Mouse (Mus musculus): ENCODE measurements at regions not wholly inside any gene's neighbourhood (a gene's known extent, or its start where the extent isn't known, plus 50 kb on each side); places are given as distances from the start of the nearest gene placed in this dataset.

- Histone ChIP-seq H3K36me3 (no peaks in the 10 kb centered on the region), H3K4me2 (replicated peaks) (no peak overlapping the region), H3K4me3 (no peak overlapping the region), H3K27me3 (no peaks in the 10 kb centered on the region), H3K9ac (no peak overlapping the region), H3K4me1 (no peaks in the 10 kb centered on the region), H3K27ac (no peak overlapping the region), H3K9me3 (no peaks in the 10 kb centered on the region)
- 72% methylated on average over 5 of the region's 5 CpGs for WGBS
- no peak for ATAC-seq (ENCODE audit: low FRiP score, low read depth)
These were observed 240.3 kb downstream of the Pik3r1 start for GRCm38 (mm10) chr13:101527691-101528090.

- Histone ChIP-seq H3K9me3 (no peaks in the 10 kb centered on the region), H3K4me3 (no peak overlapping the region), H3K27ac (no peak overlapping the region), H3K27me3 (no peaks in the 10 kb centered on the region), H3K4me1 (no peaks in the 10 kb centered on the region), H3K4me2 (replicated peaks) (no peak overlapping the region), H3K36me3 (no peaks in the 10 kb centered on the region), H3K9ac (no peak overlapping the region)
- 82% methylated on average over 3 of the region's 3 CpGs for WGBS
- ATAC-seq (ENCODE audit: low FRiP score, low read depth) = no peak
These were observed 243.2 kb downstream of the Pik3r1 start for GRCm38 (mm10) chr13:101524781-101525180.

GRCm38 (mm10) chr13:101524223-101524622 is 243.8 kb downstream of the Pik3r1 start:
- Histone ChIP-seq H3K27ac (no peak overlapping the region), H3K4me3 (no peak overlapping the region), H3K27me3 (no peaks in the 10 kb centered on the region), H3K4me2 (replicated peaks) (no peak overlapping the region), H3K36me3 (no peaks in the 10 kb centered on the region), H3K9me3 (no peaks in the 10 kb centered on the region), H3K4me1 (no peaks in the 10 kb centered on the region), H3K9ac (no peak overlapping the region)
- no peak for ATAC-seq (ENCODE audit: low FRiP score, low read depth)
- 94% methylated on average over 3 of the region's 3 CpGs for WGBS

GRCm38 (mm10) chr13:101523492-101523891 is 244.5 kb downstream of the Pik3r1 start:
- Histone ChIP-seq H3K27ac (no peak overlapping the region), H3K27me3 (no peaks in the 10 kb centered on the region), H3K4me1 (no peaks in the 10 kb centered on the region), H3K4me3 (no peak overlapping the region), H3K9me3 (no peaks in the 10 kb centered on the region), H3K36me3 (no peaks in the 10 kb centered on the region), H3K4me2 (replicated peaks) (no peak overlapping the region), H3K9ac (no peak overlapping the region)
- 87% methylated on average over 3 of the region's 3 CpGs for WGBS
- no peak for ATAC-seq (ENCODE audit: low FRiP score, low read depth)

- H3K27me3 ChIP-seq = no peaks in the 10 kb centered on the region
- no peaks in the 10 kb centered on the region for H3K4me1 ChIP-seq
- no peak for ATAC-seq (ENCODE audit: low FRiP score, low read depth)
- no peak overlapping the region for H3K4me2 ChIP-seq (replicated peaks)
- H3K27ac ChIP-seq = no peak overlapping the region
- no peak overlapping the region for H3K9ac ChIP-seq
- no peak overlapping the region for H3K4me3 ChIP-seq
- no peaks in the 10 kb centered on the region for H3K36me3 ChIP-seq
- H3K9me3 ChIP-seq = no peaks in the 10 kb centered on the region
- 88% methylated on average over 2 of the region's 2 CpGs for WGBS
These were observed 245.4 kb downstream of the Pik3r1 start for GRCm38 (mm10) chr13:101522597-101522996.

- Histone ChIP-seq H3K9ac (no peak overlapping the region), H3K9me3 (peaks cover 6% of the 10 kb centered on the region; the same call in 1 of the 2 replicates), H3K4me3 (no peak overlapping the region), H3K36me3 (no peaks in the 10 kb centered on the region), H3K27me3 (no peaks in the 10 kb centered on the region), H3K4me1 (peaks cover 10% of the 10 kb centered on the region; the same call in 1 of the 2 replicates), H3K4me2 (replicated peaks) (no peak overlapping the region), H3K27ac (no peak overlapping the region)
- 82% methylated on average over 3 of the region's 3 CpGs for WGBS
- no peak for ATAC-seq (ENCODE audit: low FRiP score, low read depth)
These were observed 254.7 kb downstream of the Pik3r1 start for GRCm38 (mm10) chr13:101513354-101513753.

GRCm38 (mm10) chr13:101509946-101510345 is 258.1 kb downstream of the Pik3r1 start:
- Histone ChIP-seq H3K4me2 (replicated peaks) (no peak overlapping the region), H3K4me3 (no peak overlapping the region), H3K4me1 (peaks cover 10% of the 10 kb centered on the region; the same call in 1 of the 2 replicates), H3K27ac (no peak overlapping the region), H3K27me3 (no peaks in the 10 kb centered on the region), H3K9me3 (no peaks in the 10 kb centered on the region; the same call in 1 of the 2 replicates), H3K36me3 (no peaks in the 10 kb centered on the region), H3K9ac (no peak overlapping the region)
- ATAC-seq (ENCODE audit: low FRiP score, low read depth) = no peak
- 54% methylated on average over 1 of the region's 1 CpGs for WGBS

GRCm38 (mm10) chr13:101508331-101508730 is 259.7 kb downstream of the Pik3r1 start:
- H3K27ac ChIP-seq = no peak overlapping the region
- H3K4me3 ChIP-seq = no peak overlapping the region
- no peak overlapping the region for H3K9ac ChIP-seq
- no peak overlapping the region for H3K4me2 ChIP-seq (replicated peaks)
- H3K27me3 ChIP-seq = no peaks in the 10 kb centered on the region
- peaks cover 16% of the 10 kb centered on the region; the same call in 1 of the 2 replicates for H3K4me1 ChIP-seq
- H3K9me3 ChIP-seq = no peaks in the 10 kb centered on the region
- ATAC-seq (ENCODE audit: low FRiP score, low read depth) = no peak
- no peaks in the 10 kb centered on the region for H3K36me3 ChIP-seq

- H3K4me1 ChIP-seq = peaks cover 16% of the 10 kb centered on the region; the same call in 1 of the 2 replicates
- no peak overlapping the region for H3K27ac ChIP-seq
- no peak overlapping the region for H3K9ac ChIP-seq
- H3K9me3 ChIP-seq = no peaks in the 10 kb centered on the region
- ATAC-seq (ENCODE audit: low FRiP score, low read depth) = no peak
- H3K27me3 ChIP-seq = no peaks in the 10 kb centered on the region
- H3K4me2 ChIP-seq (replicated peaks) = no peak overlapping the region
- no peaks in the 10 kb centered on the region for H3K36me3 ChIP-seq
- no peak overlapping the region for H3K4me3 ChIP-seq
These were observed 261.3 kb downstream of the Pik3r1 start for GRCm38 (mm10) chr13:101506696-101507095.

GRCm38 (mm10) chr13:101505054-101505453 is 263.0 kb downstream of the Pik3r1 start:
- Histone ChIP-seq H3K4me2 (replicated peaks) (no peak overlapping the region), H3K9me3 (no peaks in the 10 kb centered on the region), H3K36me3 (no peaks in the 10 kb centered on the region), H3K4me3 (no peak overlapping the region), H3K4me1 (peaks cover 13% of the 10 kb centered on the region; the same call in 1 of the 2 replicates), H3K27me3 (no peaks in the 10 kb centered on the region), H3K9ac (no peak overlapping the region), H3K27ac (no peak overlapping the region)
- ATAC-seq (ENCODE audit: low FRiP score, low read depth) = no peak
- WGBS = 83% methylated on average over 1 of the region's 1 CpGs

- Histone ChIP-seq H3K27ac (no peak overlapping the region), H3K4me2 (replicated peaks) (no peak overlapping the region), H3K9ac (no peak overlapping the region), H3K4me3 (no peak overlapping the region), H3K27me3 (no peaks in the 10 kb centered on the region), H3K9me3 (no peaks in the 10 kb centered on the region), H3K4me1 (peaks cover 7% of the 10 kb centered on the region; the same call in 1 of the 2 replicates), H3K36me3 (no peaks in the 10 kb centered on the region)
- 62% methylated on average over 5 of the region's 5 CpGs for WGBS
- no peak for ATAC-seq (ENCODE audit: low FRiP score, low read depth)
These were observed 263.8 kb downstream of the Pik3r1 start for GRCm38 (mm10) chr13:101504241-101504640.

- WGBS = 77% methylated on average over 5 of the region's 5 CpGs
- no peaks in the 10 kb centered on the region for H3K9me3 ChIP-seq
- H3K4me1 ChIP-seq = peaks cover 6% of the 10 kb centered on the region; the same call in 1 of the 2 replicates
- ATAC-seq (ENCODE audit: low FRiP score, low read depth) = no peak
- no peak overlapping the region for H3K4me3 ChIP-seq
- H3K9ac ChIP-seq = no peak overlapping the region
- no peaks in the 10 kb centered on the region for H3K36me3 ChIP-seq
- H3K27me3 ChIP-seq = no peaks in the 10 kb centered on the region
- no peak overlapping the region for H3K4me2 ChIP-seq (replicated peaks)
- H3K27ac ChIP-seq = no peak overlapping the region
These were observed 266.2 kb downstream of the Pik3r1 start for GRCm38 (mm10) chr13:101501845-101502284.

GRCm38 (mm10) chr13:101501061-101501460 is 267.0 kb downstream of the Pik3r1 start:
- no peak overlapping the region for H3K4me2 ChIP-seq (replicated peaks)
- no peak for ATAC-seq (ENCODE audit: low FRiP score, low read depth)
- no peaks in the 10 kb centered on the region for H3K9me3 ChIP-seq
- no peaks in the 10 kb centered on the region for H3K27me3 ChIP-seq
- WGBS = 90% methylated on average over 3 of the region's 3 CpGs
- no peak overlapping the region for H3K4me3 ChIP-seq
- peaks cover 6% of the 10 kb centered on the region; the same call in 1 of the 2 replicates for H3K4me1 ChIP-seq
- H3K27ac ChIP-seq = no peak overlapping the region
- H3K36me3 ChIP-seq = no peaks in the 10 kb centered on the region
- H3K9ac ChIP-seq = no peak overlapping the region
